Mouse (Mus musculus) forebrain, embryonic 14.5 days (tissue): Measurements from ENCODE around the gene Wdr27. TPM values are rescaled to one million over a fixed set of nuclear protein-coding genes. Genes with fewer than 3 reads are reported as not detected.
"Not testable (repeated sequence)": the region's sequence is repeated elsewhere in the genome, so short reads cannot be mapped to it uniquely, and the experiment has no call there.

Experiments
- ATAC-seq: fragments of 200-750 bp; cut with Nextera tagmentation; 2 replicates; pipeline ENCODE4 v1.8.0; 2017; ENCODE audit warnings: mild to moderate bottlenecking, moderate library complexity
- DNase-seq: peaks from one replicate; pipeline ENCODE4 v3.0.0-alpha.2; 2015; ENCODE audit warnings: low spot score
- H3K27ac ChIP-seq: fragments of 300-500 bp; sonication (generic); 2 replicates; pipeline ENCODE4 v1.5.1; 2014; ENCODE audit warnings: low read depth, mild to moderate bottlenecking, control low read depth, low read length, moderate library complexity
- H3K27me3 ChIP-seq: fragments of 300-500 bp; sonication (generic); replicated peaks from 2 replicates; pipeline ENCODE4 v1.6.1; 2014; ENCODE audit warnings: low read length, control low read depth, mixed read lengths; ENCODE audit not compliant: control insufficient read depth, insufficient read depth
- H3K36me3 ChIP-seq: fragments of 300-500 bp; sonication (generic); 2 replicates; pipeline ENCODE4 v1.6.1; 2014; ENCODE audit warnings: low read length, control low read depth; ENCODE audit not compliant: control insufficient read depth, insufficient read depth
- H3K4me1 ChIP-seq: fragments of 300-500 bp; sonication (generic); 2 replicates; pipeline ENCODE4 v1.6.1; 2014; ENCODE audit warnings: antibody characterized with exemption, low read length, control low read depth; ENCODE audit not compliant: control insufficient read depth, insufficient read depth
- H3K4me2 ChIP-seq: fragments of 300-500 bp; sonication (generic); 2 replicates; pipeline ENCODE4 v1.6.1; 2014; ENCODE audit warnings: mild to moderate bottlenecking, control low read depth, low read length
- H3K4me3 ChIP-seq: fragments of 300-500 bp; sonication (generic); 2 replicates; pipeline ENCODE4 v1.5.1; 2014; ENCODE audit warnings: low read depth, low read length, control low read depth
- H3K9ac ChIP-seq: fragments of 300-500 bp; sonication (generic); 2 replicates; pipeline ENCODE4 v1.6.1; 2014; ENCODE audit warnings: mild to moderate bottlenecking, low read length, control low read depth, moderate library complexity
- H3K9me3 ChIP-seq: fragments of 300-500 bp; sonication (generic); replicated peaks from 2 replicates; pipeline ENCODE4 v1.6.1; 2016; ENCODE audit warnings: low read length, control low read depth, mixed read lengths; ENCODE audit not compliant: control insufficient read depth
- WGBS: fragments of 180-500 bp; shearing (Covaris S2); extraction: QIAGEN DNeasy Blood & Tissue Kit; methylation state at CpG from one replicate; pipeline ENCODE4 v1.1.7; 2014; 5-methylcytosine and 5-hydroxymethylcytosine counted together
- polyA plus RNA-seq: library from polyadenylated mRNA; unstranded; fragments of >200 nt; fragmentation: Nextera tagmentation; extraction: Ambion mirVana; gene quantifications from 2 replicates; pipeline ENCODE4 v1.2.1, GENCODE M21; 2014

The Wdr27 gene
- polyA plus RNA-seq, 1 experiment from 2014 or later = 8.7 TPM

DNA sequence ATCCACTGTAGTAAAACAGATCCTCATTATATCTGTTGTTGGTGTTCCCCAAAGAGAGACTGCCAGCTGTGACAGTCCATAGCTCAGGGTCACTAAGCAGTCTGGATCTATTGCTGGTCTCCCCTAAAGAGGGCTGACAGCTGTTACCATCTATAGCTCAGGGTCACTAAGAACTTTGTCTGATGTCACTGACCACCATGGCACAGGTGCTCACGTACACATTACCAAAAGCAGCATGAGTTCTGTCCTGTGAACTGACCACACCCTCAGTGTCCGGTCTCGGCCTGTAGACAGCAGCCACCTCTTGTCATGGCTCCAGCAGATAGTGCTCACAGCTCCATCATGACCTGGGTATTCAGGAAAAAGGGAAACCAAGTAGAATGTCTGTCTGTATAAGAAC is 39.7 kb downstream of the Wdr27 start:
- DNase-seq (no peak), ATAC-seq (no peak)
- Histone ChIP-seq H3K27me3 (no peaks in the 10 kb centered on the region), H3K4me1 (no peaks in the 10 kb centered on the region), H3K4me2 (no peak overlapping the region), H3K36me3 (no peaks in the 10 kb centered on the region), H3K4me3 (no peak overlapping the region), H3K27ac (no peak overlapping the region), H3K9ac (no peak overlapping the region), H3K9me3 (no peaks in the 10 kb centered on the region)
- 85% methylated on average over 3 of the region's 3 CpGs for WGBS

- Histone ChIP-seq H3K4me3 (no peak overlapping the region), H3K36me3 (no peaks in the 10 kb centered on the region), H3K4me1 (no peaks in the 10 kb centered on the region), H3K27ac (no peak overlapping the region), H3K4me2 (no peak overlapping the region), H3K9ac (no peak overlapping the region), H3K27me3 (no peaks in the 10 kb centered on the region), H3K9me3 (no peaks in the 10 kb centered on the region)
- no peak for ATAC-seq
- WGBS = 68% methylated on average over 1 of the region's 1 CpGs
- DNase-seq = no peak
Observed at GRCm38 (mm10) chr17:14898972-14899371, 44.0 kb downstream of the Wdr27 start.

DNA sequence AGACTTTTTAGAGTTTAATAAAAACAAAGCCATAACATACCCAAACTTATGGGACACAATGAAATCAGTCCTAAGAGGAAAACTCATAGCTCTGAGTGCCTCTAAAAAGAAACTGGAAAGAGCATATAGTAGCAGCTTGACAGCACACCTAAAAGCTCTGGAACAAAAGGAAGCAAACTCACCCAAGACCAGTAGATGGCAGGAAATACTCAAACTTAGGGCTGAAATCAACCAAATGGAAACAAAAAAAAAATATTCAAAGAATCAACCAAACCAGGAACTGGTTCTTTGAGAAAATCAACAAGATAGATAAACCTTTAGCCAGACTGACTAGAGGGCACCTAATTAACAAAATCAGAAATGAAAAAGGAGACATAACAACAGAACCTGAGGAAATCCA is 47.9 kb downstream of the Wdr27 start:
- H3K4me2 ChIP-seq, ATAC-seq, DNase-seq, H3K27me3 ChIP-seq, H3K4me1 ChIP-seq, H3K4me3 ChIP-seq, H3K9me3 ChIP-seq, H3K27ac ChIP-seq, H3K36me3 ChIP-seq, H3K9ac ChIP-seq: not testable (repeated sequence)

GRCm38 (mm10) chr17:14886933-14887332 is 56.0 kb downstream of the Wdr27 start:
- no peaks in the 10 kb centered on the region for H3K36me3 ChIP-seq
- DNase-seq = no peak
- H3K4me2 ChIP-seq = no peak overlapping the region
- no peak overlapping the region for H3K4me3 ChIP-seq
- H3K9ac ChIP-seq = no peak overlapping the region
- H3K27ac ChIP-seq = no peak overlapping the region
- H3K9me3 ChIP-seq = no peaks in the 10 kb centered on the region
- no peaks in the 10 kb centered on the region for H3K4me1 ChIP-seq
- no peak for ATAC-seq
- WGBS = 70% methylated on average over 2 of the region's 2 CpGs
- H3K27me3 ChIP-seq = no peaks in the 10 kb centered on the region

GRCm38 (mm10) chr17:14874656-14875204 is 68.2 kb downstream of the Wdr27 start:
- Histone ChIP-seq H3K4me1 (no peaks in the 10 kb centered on the region), H3K4me2 (no peak overlapping the region), H3K9ac (no peak overlapping the region), H3K27me3 (no peaks in the 10 kb centered on the region), H3K36me3 (no peaks in the 10 kb centered on the region), H3K27ac (no peak overlapping the region), H3K9me3 (no peaks in the 10 kb centered on the region), H3K4me3 (no peak overlapping the region)
- no peak for DNase-seq
- WGBS = 78% methylated on average over 2 of the region's 2 CpGs
- no peak for ATAC-seq

DNA sequence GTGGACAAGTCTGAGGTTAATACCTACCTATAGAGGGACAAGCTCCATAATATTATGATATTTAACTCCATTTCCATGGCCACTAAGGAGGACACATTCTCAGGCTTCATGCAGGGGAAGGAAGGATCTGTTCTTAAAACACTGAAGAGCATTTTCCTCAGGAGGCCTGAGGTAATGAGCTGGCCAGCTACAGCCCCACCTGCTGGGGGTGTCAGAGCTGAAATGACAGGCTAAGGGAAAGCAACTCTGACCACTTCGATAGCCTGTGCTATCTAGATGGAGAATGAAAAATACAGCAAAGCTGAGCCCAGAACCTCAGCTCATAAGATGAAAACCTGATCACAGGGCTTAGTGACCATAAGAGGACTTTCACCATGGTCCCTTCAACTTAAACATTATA is 82.7 kb downstream of the Wdr27 start:
- Histone ChIP-seq H3K9me3 (no peaks in the 10 kb centered on the region), H3K27ac (no peak overlapping the region), H3K27me3 (no peaks in the 10 kb centered on the region), H3K36me3 (no peaks in the 10 kb centered on the region), H3K4me1 (no peaks in the 10 kb centered on the region), H3K9ac (no peak overlapping the region), H3K4me3 (no peak overlapping the region), H3K4me2 (no peak overlapping the region)
- 65% methylated on average over 1 of the region's 1 CpGs for WGBS
- no peak for DNase-seq
- no peak for ATAC-seq

- Histone ChIP-seq H3K4me3 (no peak overlapping the region), H3K9me3 (no peaks in the 10 kb centered on the region), H3K4me1 (no peaks in the 10 kb centered on the region), H3K9ac (no peak overlapping the region), H3K27ac (no peak overlapping the region), H3K4me2 (no peak overlapping the region), H3K36me3 (no peaks in the 10 kb centered on the region), H3K27me3 (no peaks in the 10 kb centered on the region)
- DNase-seq (no peak), ATAC-seq (no peak)
- 93% methylated on average over 2 of the region's 3 CpGs for WGBS
Observed at GRCm38 (mm10) chr17:14847709-14848108, 95.2 kb downstream of the Wdr27 start.

GRCm38 (mm10) chr17:14846880-14847279 is 96.1 kb downstream of the Wdr27 start:
- H3K36me3 ChIP-seq = no peaks in the 10 kb centered on the region
- no peak overlapping the region for H3K27ac ChIP-seq
- WGBS = 73% methylated on average over 5 of the region's 5 CpGs
- no peak overlapping the region for H3K4me2 ChIP-seq
- no peak overlapping the region for H3K9ac ChIP-seq
- ATAC-seq = no peak
- H3K9me3 ChIP-seq = no peaks in the 10 kb centered on the region
- no peak for DNase-seq
- H3K4me3 ChIP-seq = no peak overlapping the region
- no peaks in the 10 kb centered on the region for H3K4me1 ChIP-seq
- no peaks in the 10 kb centered on the region for H3K27me3 ChIP-seq

- 19% methylated on average over 6 of the region's 6 CpGs for WGBS
- no peak overlapping the region for H3K4me3 ChIP-seq
- H3K4me1 ChIP-seq = no peaks in the 10 kb centered on the region; the same call in 1 of the 2 replicates
- H3K9ac ChIP-seq = no peak overlapping the region
- no peak overlapping the region for H3K4me2 ChIP-seq
- no peaks in the 10 kb centered on the region for H3K9me3 ChIP-seq
- no peak overlapping the region for H3K27ac ChIP-seq
- ATAC-seq = no peak
- peak; percentile 36 for DNase-seq
- no peaks in the 10 kb centered on the region for H3K27me3 ChIP-seq
- H3K36me3 ChIP-seq = no peaks in the 10 kb centered on the region
Observed at GRCm38 (mm10) chr17:14826715-14827295, 116.2 kb downstream of the Wdr27 start.
